12 mouse cellular contexts compared by ENCODE assay signal in the genomic region with DNA sequence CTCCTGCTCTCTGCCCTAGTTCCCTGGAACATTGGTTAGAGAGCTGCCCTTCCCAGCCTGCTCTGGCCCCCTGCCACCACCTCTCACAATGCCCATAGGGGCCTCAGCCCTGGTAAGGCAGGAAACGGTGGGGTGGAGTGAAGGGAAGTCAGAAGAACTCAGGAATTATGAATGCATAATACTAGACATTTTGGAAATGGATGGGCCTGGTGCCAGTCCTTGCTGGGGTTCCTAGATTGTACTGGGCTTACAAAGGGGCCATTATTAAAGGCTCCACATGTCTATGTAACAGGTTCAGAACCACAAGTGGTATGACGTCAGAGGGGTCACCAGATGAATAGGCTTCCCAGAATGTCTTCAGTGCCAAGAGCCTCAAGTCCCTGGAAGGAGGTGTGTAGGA. TPM values are rescaled to one million over a fixed set of nuclear protein-coding genes. Genes with fewer than 3 reads are reported as not detected.
DNase-seq lines count a peak whose midpoint lies in the region.
"Had no signal": no experiment of that assay in that cellular context is flagged by ENCODE, and none has a peak within 500 bp of the region (broad histone marks: within the 10 kb centered on the region; RNA-seq: fewer than 3 reads in every experiment).

No protein-coding gene starts in this region.

- H3K4me1 ChIP-seq in brown adipose tissue, adult 24 weeks (ENCODE audit: control insufficient read depth, insufficient read depth, insufficient read length, low read length), result peaks cover 25% of the 10 kb centered on the region; the same call in 1 of the 2 replicates

- H3K4me3 ChIP-seq in brown adipose tissue, adult 24 weeks (ENCODE audit: insufficient read depth, low read depth, low read length), result no peak overlapping the region
- H3K4me3 ChIP-seq: myocyte had no signal

- peak; percentile 22 for DNase-seq in gastrocnemius, postnatal 14 days
- no peak for DNase-seq in gastrocnemius, adult 8-10 months (ENCODE audit: low spot score in 2 of 2)
- DNase-seq in 3T3-L1 (ENCODE audit: low read depth, low spot score), result peak; percentile 46
- DNase-seq in kidney, postnatal 4 days, result peak; percentile 45 to 61
- no peak for DNase-seq in layer of hippocampus, adult 8-10 months (ENCODE audit: low spot score in 2 of 2)
- DNase-seq in left cerebral cortex, adult 9 months (ENCODE audit: low spot score in 2 of 2), result no peak
- no peak for DNase-seq in layer of hippocampus, postnatal 36 days
- DNase-seq: layer of hippocampus, adult 9-11 months; thymus, adult 18-20 months had no signal

- intact Hi-C loops in gastrocnemius, postnatal 14 days (cut with DNase I; ENCODE audit: low total_unique reads), result no loop called here

- peak overlapping the region; percentile 75 for H3K27ac ChIP-seq in brown adipose tissue, adult 24 weeks (replicated peaks; ENCODE audit: low read depth, low read length)
- H3K27ac ChIP-seq: macrophage had no signal

RNA-seq across cellular contexts. Expression of a gene that starts 11.5 kb away (rescaled TPM):
- 10 to 100 TPM; 34.2 to 39.6 TPM for total RNA-seq in gastrocnemius, postnatal 14 days (2021)
- total RNA-seq in gastrocnemius, adult 8-10 months (2022), result 10 to 100 TPM in 2 of 4 experiments, 1 to 10 TPM in 2; 7.9 to 13.3 (median 10.9) TPM
- polyA plus RNA-seq in brown adipose tissue, adult 24 weeks (2012; ENCODE audit: insufficient read depth, insufficient read length, missing spikeins), result 11.5 and 12.5 TPM in 2 replicates
- 1 to 10 TPM; 4.7 to 7.6 (median 6.0) TPM for total RNA-seq in layer of hippocampus, adult 8-10 months (2022)
- total RNA-seq in layer of hippocampus, postnatal 36 days (2021), result 1 to 10 TPM; 3.4 to 4.9 TPM

Comparison
In these comparisons a context has a peak if more than half of its experiments do, and no peak if none do; other contexts are left out.
1. DNase-seq: peak in gastrocnemius, postnatal 14 days (single experiment), 3T3-L1 (single experiment) and kidney, postnatal 4 days (2 of 2); none in gastrocnemius, adult 8-10 months (0 of 2), layer of hippocampus, adult 8-10 months (0 of 2), left cerebral cortex, adult 9 months (0 of 2) and layer of hippocampus, postnatal 36 days (0 of 2).